Mouse (Mus musculus): Measurements from ENCODE around the gene Dbx2. TPM values are rescaled to one million over a fixed set of nuclear protein-coding genes. Genes with fewer than 3 reads are reported as not detected.

Dbx2 gene
- not detected in 2 replicates for polyA plus RNA-seq (2011; ENCODE audit: insufficient read length, low read depth, missing spikeins)

DNA sequence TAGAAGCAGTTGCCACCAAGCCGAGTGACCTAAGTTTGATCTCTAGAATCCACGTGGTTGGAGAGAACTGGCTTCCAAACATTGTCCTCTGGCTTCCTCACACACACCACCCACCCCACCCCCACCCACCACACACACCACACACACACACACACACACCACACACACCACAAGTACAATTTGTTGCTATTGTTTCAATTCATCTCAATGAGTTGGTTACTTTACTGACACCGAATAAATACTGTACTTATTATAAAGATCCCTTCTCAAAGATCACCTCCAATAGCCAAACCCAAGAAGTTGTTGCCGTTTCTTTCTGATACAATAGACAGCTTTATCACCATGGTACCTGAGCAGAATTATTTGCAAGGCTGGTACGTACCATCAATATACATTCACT lies at the start of gene Dbx2:
TSS of gene Dbx2 (minus strand) at position 101 of the 400 bp plus-strand sequence.
- TF ChIP-seq CTCF (IDR thresholded peaks at IDR 0.05; ENCODE audit: borderline replicate concordance, insufficient read depth, low read length) = no peak
- no peak for TF ChIP-seq POLR2A (IDR thresholded peaks at IDR 0.05; ENCODE audit: low read depth, low read length)
- Histone ChIP-seq H3K4me1 (ENCODE audit: control insufficient read depth, insufficient read depth, low read length) (no peaks in the 10 kb centered on the region; the same call in 1 of the 2 replicates), H3K27ac (ENCODE audit: insufficient read depth, low read length) (no peak within 1 kb of the TSS), H3K4me3 (ENCODE audit: insufficient read depth, low read length) (no peak within 1 kb of the TSS)

DNA sequence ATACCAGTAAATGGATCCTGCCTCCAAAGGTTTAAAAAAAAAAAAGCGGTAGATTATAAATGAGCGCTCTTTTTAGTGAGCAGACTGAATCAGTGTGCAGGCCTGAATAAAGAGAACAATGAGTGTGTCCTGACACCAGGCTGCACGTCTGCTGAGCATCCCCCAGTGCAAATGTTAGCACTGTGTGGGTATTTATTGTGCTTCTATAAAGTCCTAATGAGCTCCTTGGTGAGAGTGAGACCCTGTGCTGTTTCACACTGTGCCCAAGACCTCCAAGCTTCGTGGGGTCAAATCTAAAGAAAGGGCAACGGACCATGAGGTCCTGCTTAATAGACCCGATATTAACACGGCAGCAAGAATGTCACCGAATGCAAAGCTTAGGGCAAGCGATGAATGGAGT lies 46.4 kb upstream of the Dbx2 start:
- Histone ChIP-seq H3K27ac (ENCODE audit: insufficient read depth, low read length) (no peak overlapping the region), H3K4me3 (ENCODE audit: insufficient read depth, low read length) (no peak overlapping the region), H3K4me1 (ENCODE audit: control insufficient read depth, insufficient read depth, low read length) (no peaks in the 10 kb centered on the region)
- TF ChIP-seq CTCF (IDR thresholded peaks at IDR 0.05; ENCODE audit: borderline replicate concordance, insufficient read depth, low read length) = no peak
- no peak for TF ChIP-seq POLR2A (IDR thresholded peaks at IDR 0.05; ENCODE audit: low read depth, low read length)

DNA sequence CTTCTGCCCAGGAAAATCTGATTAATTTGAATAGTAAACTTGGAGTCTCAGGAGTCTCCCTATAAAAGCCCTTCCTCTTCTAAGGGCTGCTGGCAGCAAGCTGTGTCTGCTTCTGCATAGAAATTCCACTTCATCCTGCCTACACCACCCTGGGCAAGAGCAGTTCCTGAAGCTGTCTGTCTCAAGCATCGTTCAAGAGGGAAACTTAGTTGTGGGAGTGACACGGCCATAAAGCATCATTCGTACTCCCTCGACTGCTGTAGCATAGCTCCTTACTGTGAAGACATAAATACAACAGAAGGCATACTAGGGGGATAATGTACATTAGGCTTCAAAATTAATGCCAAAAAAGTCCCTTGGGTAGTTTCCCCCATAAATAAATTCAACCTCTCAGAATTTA lies 45.8 kb upstream of the Dbx2 start:
- no peak for TF ChIP-seq CTCF (IDR thresholded peaks at IDR 0.05; ENCODE audit: borderline replicate concordance, insufficient read depth, low read length)
- TF ChIP-seq POLR2A (IDR thresholded peaks at IDR 0.05; ENCODE audit: low read depth, low read length) = no peak
- Histone ChIP-seq H3K27ac (ENCODE audit: insufficient read depth, low read length) (no peak overlapping the region), H3K4me1 (ENCODE audit: control insufficient read depth, insufficient read depth, low read length) (no peaks in the 10 kb centered on the region), H3K4me3 (ENCODE audit: insufficient read depth, low read length) (no peak overlapping the region)

DNA sequence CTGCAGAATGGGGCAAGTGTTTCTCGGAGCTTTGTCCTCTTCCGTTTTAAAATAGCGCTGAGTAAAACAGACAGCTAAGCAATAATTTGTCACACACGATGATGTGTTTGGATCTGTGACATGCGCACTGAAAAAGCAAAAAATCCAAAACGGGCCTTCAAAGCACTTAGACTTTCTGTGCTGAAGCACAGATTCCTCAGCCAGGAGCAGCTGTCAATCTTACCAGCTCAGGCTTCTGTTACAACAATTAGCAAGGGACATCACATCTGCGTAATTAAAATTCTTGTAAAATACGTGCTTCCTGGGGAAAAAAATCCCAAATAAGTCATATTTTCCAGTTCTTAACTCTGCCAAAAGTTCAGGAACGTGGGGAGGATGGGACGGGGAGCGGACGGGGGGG lies 43.6 kb upstream of the Dbx2 start:
- Histone ChIP-seq H3K27ac (ENCODE audit: insufficient read depth, low read length) (no peak overlapping the region), H3K4me3 (ENCODE audit: insufficient read depth, low read length) (no peak overlapping the region), H3K4me1 (ENCODE audit: control insufficient read depth, insufficient read depth, low read length) (no peaks in the 10 kb centered on the region)
- no peak for TF ChIP-seq POLR2A (IDR thresholded peaks at IDR 0.05; ENCODE audit: low read depth, low read length)
- no peak for TF ChIP-seq CTCF (IDR thresholded peaks at IDR 0.05; ENCODE audit: borderline replicate concordance, insufficient read depth, low read length)

DNA sequence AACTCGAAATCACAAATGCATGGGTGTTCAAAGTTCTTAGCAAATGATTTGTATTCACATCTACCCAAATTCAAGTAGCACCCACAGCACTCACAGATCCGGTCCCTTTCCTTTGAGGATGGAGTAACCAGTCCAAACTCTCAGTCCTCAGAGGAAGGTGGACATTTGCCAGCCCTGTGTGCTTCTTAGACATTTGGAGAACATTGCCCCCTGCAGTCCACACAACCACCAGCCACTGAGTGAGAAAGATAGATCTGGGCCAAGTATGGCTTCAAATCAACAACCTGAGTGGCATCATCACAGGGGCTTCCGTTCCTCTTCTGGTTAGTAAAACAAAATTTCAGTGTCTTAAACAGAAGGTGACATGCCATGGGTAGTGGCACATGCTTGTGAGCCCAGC lies 38.0 kb upstream of the Dbx2 start:
- Histone ChIP-seq H3K4me3 (ENCODE audit: insufficient read depth, low read length) (no peak overlapping the region), H3K4me1 (ENCODE audit: control insufficient read depth, insufficient read depth, low read length) (no peaks in the 10 kb centered on the region), H3K27ac (ENCODE audit: insufficient read depth, low read length) (no peak overlapping the region)
- TF ChIP-seq CTCF (IDR thresholded peaks at IDR 0.05; ENCODE audit: borderline replicate concordance, insufficient read depth, low read length) (no peak), POLR2A (IDR thresholded peaks at IDR 0.05; ENCODE audit: low read depth, low read length) (no peak)

DNA sequence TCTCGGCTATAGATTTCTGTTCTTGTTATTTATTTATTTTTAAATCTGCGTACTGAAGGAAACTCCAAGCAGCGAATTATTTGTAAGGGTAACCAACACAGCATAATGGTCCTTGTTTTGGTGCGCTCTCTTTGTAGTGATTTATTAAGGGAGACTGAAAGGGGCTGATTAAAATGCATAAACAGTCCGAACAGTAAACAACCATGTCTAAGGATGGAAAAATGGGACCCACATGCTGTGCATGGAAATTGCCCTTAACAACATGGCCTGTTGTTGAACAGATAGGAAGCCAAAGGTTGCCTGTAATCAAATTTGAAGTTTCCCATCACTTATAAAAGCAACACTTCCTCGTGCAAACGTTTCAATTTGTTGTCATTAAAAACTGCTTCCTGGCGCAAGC lies 35.8 kb upstream of the Dbx2 start:
- TF ChIP-seq POLR2A (IDR thresholded peaks at IDR 0.05; ENCODE audit: low read depth, low read length) = no peak
- TF ChIP-seq CTCF (IDR thresholded peaks at IDR 0.05; ENCODE audit: borderline replicate concordance, insufficient read depth, low read length) = no peak
- Histone ChIP-seq H3K27ac (ENCODE audit: insufficient read depth, low read length) (no peak overlapping the region), H3K4me3 (ENCODE audit: insufficient read depth, low read length) (no peak overlapping the region), H3K4me1 (ENCODE audit: control insufficient read depth, insufficient read depth, low read length) (no peaks in the 10 kb centered on the region)

DNA sequence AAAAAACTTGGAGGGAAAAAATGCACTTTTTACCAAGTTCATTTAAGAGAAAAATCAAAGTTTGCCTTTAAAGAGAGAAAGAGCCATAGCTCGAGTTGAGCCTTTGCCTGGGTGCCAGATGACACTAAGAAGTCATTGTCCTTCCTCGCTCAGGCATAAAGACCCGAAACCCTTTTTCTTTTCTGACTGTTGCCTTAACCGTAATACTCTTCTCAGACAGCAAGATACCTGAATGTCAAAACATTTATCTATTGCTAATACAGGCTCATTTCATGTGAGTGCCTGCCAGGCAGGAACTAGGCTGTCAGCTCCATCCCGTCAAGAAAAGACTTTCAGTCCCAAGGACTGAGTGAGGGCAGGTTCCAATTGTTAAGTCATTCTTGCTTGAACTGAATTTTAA lies 35.4 kb upstream of the Dbx2 start:
- Histone ChIP-seq H3K4me3 (ENCODE audit: insufficient read depth, low read length) (no peak overlapping the region), H3K27ac (ENCODE audit: insufficient read depth, low read length) (no peak overlapping the region), H3K4me1 (ENCODE audit: control insufficient read depth, insufficient read depth, low read length) (no peaks in the 10 kb centered on the region)
- TF ChIP-seq CTCF (IDR thresholded peaks at IDR 0.05; ENCODE audit: borderline replicate concordance, insufficient read depth, low read length) = no peak
- no peak for TF ChIP-seq POLR2A (IDR thresholded peaks at IDR 0.05; ENCODE audit: low read depth, low read length)

DNA sequence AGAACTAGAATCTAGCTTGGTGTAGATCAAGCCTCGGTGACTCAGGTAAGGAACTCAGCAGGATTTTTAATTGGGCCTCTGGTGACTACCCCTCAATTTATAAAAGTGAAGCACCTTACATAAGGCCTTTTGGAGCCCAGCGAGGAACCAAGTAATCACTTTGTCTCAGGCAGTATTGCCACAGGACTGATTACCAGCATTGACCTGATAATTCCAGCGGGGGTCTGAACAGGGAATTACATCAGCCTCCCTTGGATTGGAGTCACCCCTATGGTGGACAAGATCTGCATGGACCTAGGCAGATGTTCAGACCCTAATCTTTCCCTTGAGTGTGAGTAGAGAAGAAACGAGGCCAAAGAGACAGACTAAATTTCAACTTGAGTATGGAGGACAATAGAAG lies 26.9 kb upstream of the Dbx2 start:
- no peaks in the 10 kb centered on the region for H3K4me1 ChIP-seq (ENCODE audit: control insufficient read depth, insufficient read depth, low read length)
- no peak overlapping the region for H3K4me3 ChIP-seq (ENCODE audit: insufficient read depth, low read length)
- TF ChIP-seq POLR2A (IDR thresholded peaks at IDR 0.05; ENCODE audit: low read depth, low read length) = no peak
- TF ChIP-seq CTCF (IDR thresholded peaks at IDR 0.05; ENCODE audit: borderline replicate concordance, insufficient read depth, low read length) = no peak
- H3K27ac ChIP-seq (ENCODE audit: insufficient read depth, low read length) = no peak overlapping the region

DNA sequence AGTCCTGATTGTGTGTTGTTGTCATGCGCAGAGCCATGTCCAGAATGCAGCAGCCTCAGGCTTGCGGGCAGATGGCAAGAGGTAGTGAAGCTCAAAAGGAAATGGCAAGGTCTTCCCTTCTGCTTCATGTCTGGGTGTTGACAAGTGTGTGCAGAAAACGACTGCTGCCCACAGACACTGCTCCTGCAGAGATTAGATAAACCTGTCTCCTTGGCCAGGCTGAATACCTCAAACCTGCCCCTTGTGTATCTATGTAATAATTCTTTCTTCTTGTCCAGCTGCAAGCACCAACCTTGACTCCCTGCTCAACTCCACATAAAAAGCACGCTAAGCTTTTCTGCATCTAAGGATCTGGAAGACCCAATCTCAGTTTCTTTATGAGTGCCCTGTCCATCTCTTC lies 19.9 kb upstream of the Dbx2 start:
- no peak for TF ChIP-seq CTCF (IDR thresholded peaks at IDR 0.05; ENCODE audit: borderline replicate concordance, insufficient read depth, low read length)
- no peak for TF ChIP-seq POLR2A (IDR thresholded peaks at IDR 0.05; ENCODE audit: low read depth, low read length)
- Histone ChIP-seq H3K4me1 (ENCODE audit: control insufficient read depth, insufficient read depth, low read length) (no peaks in the 10 kb centered on the region), H3K4me3 (ENCODE audit: insufficient read depth, low read length) (no peak overlapping the region), H3K27ac (ENCODE audit: insufficient read depth, low read length) (no peak overlapping the region)

DNA sequence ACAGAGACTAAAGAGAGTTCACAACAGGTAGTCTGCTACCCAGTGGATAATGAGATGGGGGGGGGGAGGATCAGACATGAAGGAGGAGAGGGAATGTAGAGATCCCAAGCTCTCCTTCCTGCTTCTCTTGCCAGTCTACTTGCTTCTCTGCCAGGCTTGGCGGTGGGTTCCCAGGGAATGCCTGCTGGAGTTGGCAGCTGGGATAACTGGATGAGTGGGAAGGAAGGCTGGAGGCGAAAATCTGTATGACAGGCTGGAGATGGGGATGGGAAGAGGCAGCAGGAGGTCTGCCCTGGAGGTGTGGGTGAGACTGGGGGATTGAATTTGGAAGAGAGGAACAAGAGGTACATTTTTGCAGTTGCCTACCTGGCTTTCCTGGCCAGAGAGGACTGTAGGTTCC lies 19.4 kb upstream of the Dbx2 start:
- H3K4me1 ChIP-seq (ENCODE audit: control insufficient read depth, insufficient read depth, low read length) = no peaks in the 10 kb centered on the region
- TF ChIP-seq POLR2A (IDR thresholded peaks at IDR 0.05; ENCODE audit: low read depth, low read length) (no peak), CTCF (IDR thresholded peaks at IDR 0.05; ENCODE audit: borderline replicate concordance, insufficient read depth, low read length) (no peak)
- H3K27ac ChIP-seq (ENCODE audit: insufficient read depth, low read length) = no peak overlapping the region
- H3K4me3 ChIP-seq (ENCODE audit: insufficient read depth, low read length) = no peak overlapping the region

DNA sequence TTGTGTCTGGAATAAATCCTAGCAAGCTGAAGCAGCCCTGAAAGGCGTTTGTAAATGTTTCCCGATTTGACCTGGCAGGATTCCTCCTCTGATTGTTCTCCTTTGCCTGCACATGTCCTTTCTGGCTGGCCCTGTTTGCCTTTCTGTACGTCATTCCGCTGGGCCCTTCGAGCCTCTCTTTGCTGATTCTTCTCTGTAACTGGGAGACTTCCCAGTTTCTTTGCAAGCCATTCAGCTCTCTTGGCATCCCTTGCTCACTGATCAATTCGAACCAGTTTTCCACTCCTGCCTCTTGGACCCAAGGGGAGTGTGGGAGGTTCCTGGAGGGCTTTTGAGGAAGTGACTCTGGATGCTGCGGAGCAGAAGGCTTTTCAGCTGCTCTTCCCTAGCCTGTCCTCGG lies 11.4 kb upstream of the Dbx2 start:
- Histone ChIP-seq H3K4me1 (ENCODE audit: control insufficient read depth, insufficient read depth, low read length) (no peaks in the 10 kb centered on the region), H3K4me3 (ENCODE audit: insufficient read depth, low read length) (no peak overlapping the region), H3K27ac (ENCODE audit: insufficient read depth, low read length) (no peak overlapping the region)
- no peak for TF ChIP-seq POLR2A (IDR thresholded peaks at IDR 0.05; ENCODE audit: low read depth, low read length)
- no peak for TF ChIP-seq CTCF (IDR thresholded peaks at IDR 0.05; ENCODE audit: borderline replicate concordance, insufficient read depth, low read length)
